Mouse (Mus musculus) CH12F3 (cell line): ENCODE measurements around the gene Serpina3b.
"Not testable (repeated sequence)": the region's sequence is repeated elsewhere in the genome, so short reads cannot be mapped to it uniquely, and the experiment has no call there.

Experiments
- in situ Hi-C: fragments of 300-500 bp; cut with MboI; formaldehyde crosslinking; loops from 2 replicates; pipeline ENCODE4 v1.14.3; 2020; ENCODE audit warnings: low sequenced_read_pairs

Serpina3b gene

GRCm38 (mm10) chr12:104127696-104128095 lies at the start of gene Serpina3b:
Serpina3b (plus strand) TSS chr12:104127996.
- in situ Hi-C loops: no loop called here

GRCm38 (mm10) chr12:104090119-104090518 lies 37.7 kb upstream of the Serpina3b start:
- in situ Hi-C loops: no loop called here

- in situ Hi-C loops: no loop called here
These were observed 36.5 kb upstream of the Serpina3b start for GRCm38 (mm10) chr12:104091303-104091702.

- in situ Hi-C loops: no loop called here
These were observed 27.0 kb upstream of the Serpina3b start, which contains the start of gene Serpina5 for GRCm38 (mm10) chr12:104100768-104101167. Serpina5 (plus strand) TSS chr12:104101113.

- in situ Hi-C loops: no loop called here
These were observed 21.9 kb upstream of the Serpina3b start for GRCm38 (mm10) chr12:104105847-104106246.

- in situ Hi-C loops: no loop called here
These were observed 20.9 kb upstream of the Serpina3b start for GRCm38 (mm10) chr12:104106919-104107318.

GRCm38 (mm10) chr12:104108507-104108906 lies 19.3 kb upstream of the Serpina3b start:
- in situ Hi-C loops: no loop called here

GRCm38 (mm10) chr12:104112333-104112732 lies 15.5 kb upstream of the Serpina3b start, which contains the start of gene Serpina3a:
Serpina3a (plus strand) TSS chr12:104112724.
- in situ Hi-C loops: not testable (repeated sequence)

- in situ Hi-C loops: no loop called here
These were observed 12.7 kb upstream of the Serpina3b start for GRCm38 (mm10) chr12:104114921-104115579.

GRCm38 (mm10) chr12:104123097-104123496 lies 4.7 kb upstream of the Serpina3b start:
- in situ Hi-C loops: no loop called here

GRCm38 (mm10) chr12:104123996-104124395 lies 3.8 kb upstream of the Serpina3b start:
- in situ Hi-C loops: no loop called here

GRCm38 (mm10) chr12:104125021-104125560 lies 2.7 kb upstream of the Serpina3b start:
- in situ Hi-C loops: no loop called here

GRCm38 (mm10) chr12:104131041-104131440 lies 3.2 kb downstream of the Serpina3b start:
- in situ Hi-C loops: no loop called here

GRCm38 (mm10) chr12:104138216-104138615 lies 10.4 kb downstream of the Serpina3b start:
- in situ Hi-C loops: no loop called here

- in situ Hi-C loops: no loop called here
These were observed 12.8 kb downstream of the Serpina3b start for GRCm38 (mm10) chr12:104140543-104141103.

- in situ Hi-C loops: no loop called here
These were observed 13.7 kb downstream of the Serpina3b start for GRCm38 (mm10) chr12:104141506-104141905.

GRCm38 (mm10) chr12:104142427-104142826 lies 14.6 kb downstream of the Serpina3b start:
- in situ Hi-C loops: no loop called here

GRCm38 (mm10) chr12:104143286-104143685 lies 15.5 kb downstream of the Serpina3b start:
- in situ Hi-C loops: no loop called here

GRCm38 (mm10) chr12:104145571-104145970 lies 17.8 kb downstream of the Serpina3b start:
- in situ Hi-C loops: no loop called here

- in situ Hi-C loops: no loop called here
These were observed 24.2 kb downstream of the Serpina3b start for GRCm38 (mm10) chr12:104151989-104152388.

GRCm38 (mm10) chr12:104153041-104153645 lies 25.3 kb downstream of the Serpina3b start:
- in situ Hi-C loops: no loop called here

GRCm38 (mm10) chr12:104153656-104154055 lies 25.9 kb downstream of the Serpina3b start, which contains the start of gene Serpina3c:
Serpina3c (minus strand) TSS chr12:104153870.
- in situ Hi-C loops: no loop called here
